Mouse (Mus musculus) thymus, adult 2 months (tissue): ENCODE measurements around the gene Wwtr1.

ENCODE experiments used
- CTCF ChIP-seq: fragments of 200-500 bp; IDR thresholded peaks from 2 replicates; pipeline ENCODE4 v1.5.1; 2012; ENCODE audit warnings: mild to moderate bottlenecking, control low read depth, low read length, moderate library complexity, borderline replicate concordance; ENCODE audit not compliant: control insufficient read depth, poor library complexity, insufficient read depth; ENCODE audit errors: extremely low read depth
- POLR2A ChIP-seq: fragments of 200-500 bp; IDR thresholded peaks from 2 replicates; pipeline ENCODE4 v1.6.1; 2012; ENCODE audit warnings: mild to moderate bottlenecking, low read length, control low read depth, moderate library complexity; ENCODE audit not compliant: control insufficient read depth, poor library complexity, insufficient read depth; ENCODE audit errors: extremely low read depth

- TF ChIP-seq POLR2A (no peak), CTCF (no peak)
Measured at GRCm38 (mm10) chr3:57480640-57481039, 95.1 kb downstream of the Wwtr1 start.
